Mouse (Mus musculus) layer of hippocampus, adult 2 months (tissue): ENCODE measurements around the gene Gm20431. TPM values are rescaled to one million over a fixed set of nuclear protein-coding genes. Genes with fewer than 3 reads are reported as not detected.

Source experiments
- DNase-seq, 2 experiments: peaks; one replicate each; pipeline ENCODE4 v3.0.0; 2022; ENCODE audit warnings: low spot score in 2 of 2
- H3K27ac ChIP-seq: fragments of 200-600 bp; 2 replicates; pipeline ENCODE4 v1.8.1; 2022
- H3K4me3 ChIP-seq: fragments of 200-600 bp; 2 replicates; pipeline ENCODE4 v1.8.1; 2022; ENCODE audit warnings: mild to moderate bottlenecking
- CTCF ChIP-seq: fragments of 200-600 bp; conservative IDR thresholded peaks from 2 replicates; pipeline ENCODE4 v1.8.1; 2022; ENCODE audit warnings: antibody characterized with exemption, mild to moderate bottlenecking, moderate library complexity
- long read RNA-seq, 2 experiments: library from polyadenylated mRNA; stranded (forward); transcript quantifications; one replicate each; pipeline ENCODE4 v2.0.0; 2021; ENCODE audit warnings: borderline mapping rate in 2 of 2
- total RNA-seq, 2 experiments: library from RNA; stranded (reverse); gene quantifications; 2 replicates each; pipeline ENCODE4 v1.2.3; 2021

The Gm20431 gene
- total RNA-seq = 10 to 100 TPM; 36.5 to 44.2 TPM
- long read RNA-seq, experiment 1, partial matches to known transcripts = 0 of 2 reads
- long read RNA-seq, experiment 1, other reads (novel, unspliced or antisense) = 2 of 2 reads
- long read RNA-seq, experiment 2, partial matches to known transcripts = 2 of 3 reads
- long read RNA-seq, experiment 2, other reads (novel, unspliced or antisense) = 1 of 3 reads

DNA sequence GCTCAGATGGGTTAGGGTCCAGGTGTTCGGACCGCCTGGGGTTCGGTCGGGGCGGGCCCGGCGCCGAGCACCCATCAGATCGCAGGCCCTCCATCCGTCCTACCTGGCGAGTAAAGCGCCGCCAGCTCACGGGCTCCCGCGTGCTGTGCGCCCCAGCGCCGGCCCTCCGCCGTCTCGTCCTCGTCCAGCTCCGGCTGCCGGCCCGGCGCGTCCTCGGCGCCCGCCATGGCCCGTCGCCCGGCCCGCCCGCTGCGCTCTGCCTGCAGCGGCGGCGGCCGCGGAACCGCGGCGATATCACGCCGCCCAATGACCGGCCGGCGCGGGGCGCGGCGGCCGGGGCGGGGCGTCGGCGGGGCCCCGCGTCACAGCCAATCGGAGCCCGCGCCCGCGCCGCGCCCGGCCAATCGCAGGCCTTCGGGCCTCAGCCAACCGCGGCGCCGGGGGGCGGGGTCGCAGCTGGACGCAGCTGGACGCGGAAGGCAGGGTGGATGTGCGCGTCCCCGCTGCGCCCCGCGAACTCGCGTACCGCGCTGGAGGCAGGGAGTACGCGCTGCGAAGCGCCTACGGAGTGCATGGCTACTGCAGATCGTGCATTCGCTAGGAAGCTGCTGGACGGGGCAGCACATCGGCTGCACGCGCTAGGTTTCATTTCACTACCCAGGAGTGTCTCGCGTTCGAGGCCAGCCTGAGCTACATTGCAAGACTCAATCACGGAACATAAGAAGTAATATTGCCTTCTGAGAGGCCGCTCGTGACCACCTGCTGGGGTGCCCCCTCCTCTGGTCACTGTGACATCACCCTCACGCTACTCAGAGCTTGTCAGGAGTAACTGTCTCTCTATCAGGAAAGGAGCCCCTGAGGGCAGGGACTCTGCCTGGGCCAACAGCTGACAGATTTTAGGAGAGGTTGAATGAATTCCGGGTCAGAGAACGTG is at the start of gene Gm20431:
Gm20431 (minus strand) TSS at position 227 of the 934 bp plus-strand sequence.
- peak; percentile 93 to 97 for DNase-seq
- H3K27ac ChIP-seq = peak within 1 kb of the TSS; percentile 93
- H3K4me3 ChIP-seq = peak within 1 kb of the TSS; percentile 94
- no peak for TF ChIP-seq CTCF

GRCm38 (mm10) chr2:167710574-167710973 is 49.3 kb upstream of the Gm20431 start:
- TF ChIP-seq CTCF = no peak
- no peak overlapping the region for H3K27ac ChIP-seq
- DNase-seq = no peak
- H3K4me3 ChIP-seq = no peak overlapping the region

DNA sequence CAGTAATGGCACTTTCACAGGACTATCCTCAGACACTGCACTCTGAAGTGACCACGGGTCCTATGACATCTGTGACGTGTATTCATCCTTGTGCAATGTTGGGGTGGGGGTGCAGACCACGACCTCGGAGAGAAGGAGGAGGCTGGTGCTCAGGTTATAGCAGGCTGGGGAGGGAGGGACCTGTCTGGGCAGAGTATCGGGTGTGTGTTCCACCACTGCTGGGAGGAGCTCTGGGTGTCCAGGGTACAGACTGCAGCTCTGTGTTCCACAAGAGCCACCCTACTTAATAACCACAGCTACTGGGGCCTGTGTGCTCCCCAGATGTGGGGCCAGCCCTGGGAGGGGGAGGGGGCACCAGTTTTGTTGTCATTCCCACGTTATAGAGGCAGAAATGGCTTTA is 48.7 kb upstream of the Gm20431 start:
- Histone ChIP-seq H3K27ac (no peak overlapping the region), H3K4me3 (no peak overlapping the region)
- no peak for TF ChIP-seq CTCF
- DNase-seq = no peak

DNA sequence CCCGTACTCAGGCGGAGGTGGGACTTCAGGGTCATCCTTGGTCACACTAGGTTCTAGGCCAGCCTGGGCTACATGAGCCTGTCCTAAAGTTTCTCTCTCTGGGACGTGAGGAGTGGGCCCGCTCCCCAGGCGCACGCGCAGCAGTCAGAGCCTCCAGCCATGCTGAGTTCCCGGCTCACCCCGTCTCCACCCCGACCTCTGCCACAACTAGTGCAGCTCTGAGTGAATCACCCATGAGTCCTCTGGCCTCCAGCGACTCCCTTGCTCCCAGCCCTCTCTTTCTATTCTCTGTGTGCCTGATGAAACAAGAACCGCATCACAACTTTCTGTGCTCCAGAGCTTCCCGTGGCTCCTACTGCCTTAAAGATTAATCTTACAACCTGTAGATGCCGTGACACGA is 47.1 kb upstream of the Gm20431 start:
- no peak for DNase-seq
- H3K4me3 ChIP-seq = no peak overlapping the region
- no peak for TF ChIP-seq CTCF
- no peak overlapping the region for H3K27ac ChIP-seq

GRCm38 (mm10) chr2:167706183-167706939 is 45.1 kb upstream of the Gm20431 start:
- Histone ChIP-seq H3K27ac (no peak overlapping the region), H3K4me3 (no peak overlapping the region)
- TF ChIP-seq CTCF = no peak
- no peak for DNase-seq

GRCm38 (mm10) chr2:167704409-167704808 is 43.1 kb upstream of the Gm20431 start:
- Histone ChIP-seq H3K27ac (no peak overlapping the region), H3K4me3 (no peak overlapping the region)
- TF ChIP-seq CTCF = no peak
- DNase-seq = no peak

- no peak for TF ChIP-seq CTCF
- no peak overlapping the region for H3K27ac ChIP-seq
- no peak for DNase-seq
- H3K4me3 ChIP-seq = no peak overlapping the region
Measured at GRCm38 (mm10) chr2:167702126-167702525, 40.8 kb upstream of the Gm20431 start.

- H3K4me3 ChIP-seq = no peak overlapping the region
- no peak for TF ChIP-seq CTCF
- no peak for DNase-seq
Measured at GRCm38 (mm10) chr2:167701472-167701871, 40.2 kb upstream of the Gm20431 start.

DNA sequence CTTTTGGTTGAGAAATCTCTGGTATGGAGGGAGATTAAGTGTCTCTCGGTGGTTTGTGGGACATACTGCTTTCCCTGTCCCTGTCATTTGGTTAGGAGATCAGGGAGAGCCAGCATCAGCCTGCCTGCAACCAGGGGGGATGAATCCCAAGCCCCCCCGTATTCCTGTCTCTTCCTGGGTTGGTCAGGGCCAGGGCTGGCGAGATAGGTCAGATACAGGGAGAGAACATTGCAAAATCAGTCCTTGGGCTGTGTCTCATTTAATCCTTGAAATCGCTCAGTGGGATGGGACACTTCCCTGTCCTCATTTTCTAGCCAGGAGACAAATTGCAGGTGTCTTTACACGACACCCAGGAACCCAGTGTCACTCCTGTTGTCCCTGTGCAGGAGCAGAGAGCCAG is 38.7 kb upstream of the Gm20431 start:
- DNase-seq = no peak
- no peak overlapping the region for H3K27ac ChIP-seq
- TF ChIP-seq CTCF = no peak
- no peak overlapping the region for H3K4me3 ChIP-seq

More at GRCm38 (mm10) chr2:167701472-167701871, 40.2 kb upstream of the Gm20431 start:
- H3K27ac ChIP-seq = no peak overlapping the region

DNA sequence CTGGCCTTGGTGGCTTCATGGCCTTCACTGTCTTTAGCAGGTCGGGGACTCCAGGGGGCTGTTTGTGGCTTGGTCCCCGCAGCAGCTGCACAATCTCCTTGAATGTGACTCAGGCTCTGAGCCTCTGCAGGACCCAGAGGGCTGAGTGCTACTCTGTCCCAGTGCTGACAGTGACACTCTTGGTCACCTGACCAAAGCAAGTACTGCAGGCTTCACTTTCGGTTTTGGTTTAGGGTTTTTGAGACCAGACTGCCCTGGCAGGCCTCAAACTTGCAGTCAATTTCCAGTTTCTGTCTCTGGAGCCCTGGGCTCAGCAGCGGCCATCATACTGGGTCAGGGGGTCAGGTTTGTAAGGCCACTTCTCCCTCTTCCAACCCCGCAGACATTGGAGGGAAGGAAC is 36.6 kb upstream of the Gm20431 start:
- no peak overlapping the region for H3K4me3 ChIP-seq
- peak overlapping the region; percentile 39; the same call in 1 of the 2 replicates for H3K27ac ChIP-seq
- DNase-seq = no peak
- TF ChIP-seq CTCF = 0 out of 2 replicates have a peak, but pooled peaks have one; percentile 7

GRCm38 (mm10) chr2:167696143-167696542 is 34.8 kb upstream of the Gm20431 start:
- no peak overlapping the region for H3K4me3 ChIP-seq
- no peak overlapping the region for H3K27ac ChIP-seq
- no peak for DNase-seq
- no peak for TF ChIP-seq CTCF

GRCm38 (mm10) chr2:167695491-167695890 is 34.2 kb upstream of the Gm20431 start:
- TF ChIP-seq CTCF = no peak
- DNase-seq = no peak
- Histone ChIP-seq H3K27ac (no peak overlapping the region), H3K4me3 (no peak overlapping the region)

GRCm38 (mm10) chr2:167694963-167695362 is 33.7 kb upstream of the Gm20431 start:
- H3K27ac ChIP-seq = no peak overlapping the region
- TF ChIP-seq CTCF = no peak
- no peak for DNase-seq
- H3K4me3 ChIP-seq = no peak overlapping the region
